Mouse (Mus musculus) hindbrain, embryonic 16.5 days (tissue): ENCODE data around the gene Mcpt1. TPM values are rescaled to one million over a fixed set of nuclear protein-coding genes. Genes with fewer than 3 reads are reported as not detected.
"Not testable (repeated sequence)": the region's sequence is repeated elsewhere in the genome, so short reads cannot be mapped to it uniquely, and the experiment has no call there.

ENCODE experiments used
- ATAC-seq: fragments of 200-750 bp; cut with Nextera tagmentation; 2 replicates; pipeline ENCODE4 v1.8.0; 2017; ENCODE audit warnings: moderate TSS enrichment, moderate library complexity
- H3K27ac ChIP-seq: fragments of 300-500 bp; sonication (generic); 2 replicates; pipeline ENCODE4 v1.5.1; 2014; ENCODE audit warnings: low read depth, mild to moderate bottlenecking, control low read depth, low read length, moderate library complexity
- H3K27me3 ChIP-seq: fragments of 300-500 bp; sonication (generic); replicated peaks from 2 replicates; pipeline ENCODE4 v1.6.1; 2014; ENCODE audit warnings: low read length; ENCODE audit not compliant: control insufficient read depth, insufficient read depth
- H3K36me3 ChIP-seq: fragments of 300-500 bp; sonication (generic); 2 replicates; pipeline ENCODE4 v1.6.1; 2014; ENCODE audit warnings: mild to moderate bottlenecking, low read length, moderate library complexity, mixed read lengths; ENCODE audit not compliant: control insufficient read depth, insufficient read depth
- H3K4me1 ChIP-seq: fragments of 300-500 bp; sonication (generic); 2 replicates; pipeline ENCODE4 v1.6.1; 2014; ENCODE audit warnings: low read depth, low read length; ENCODE audit not compliant: control insufficient read depth, insufficient read depth
- H3K4me2 ChIP-seq: fragments of 300-500 bp; sonication (generic); 2 replicates; pipeline ENCODE4 v1.6.1; 2014; ENCODE audit warnings: mild to moderate bottlenecking, low read length, control low read depth, moderate library complexity
- H3K4me3 ChIP-seq: fragments of 300-500 bp; sonication (generic); 2 replicates; pipeline ENCODE4 v1.5.1; 2014; ENCODE audit warnings: mild to moderate bottlenecking, low read length, control low read depth, moderate library complexity
- H3K9ac ChIP-seq: fragments of 300-500 bp; sonication (generic); 2 replicates; pipeline ENCODE4 v1.6.1; 2014; ENCODE audit warnings: low read depth, mild to moderate bottlenecking, control low read depth, low read length, moderate library complexity
- H3K9me3 ChIP-seq: fragments of 300-500 bp; sonication (generic); 2 replicates; pipeline ENCODE4 v1.6.1; 2014; ENCODE audit warnings: mild to moderate bottlenecking, low read length, moderate library complexity; ENCODE audit not compliant: control insufficient read depth
- WGBS: fragments of 180-500 bp; shearing (Covaris S2); extraction: QIAGEN DNeasy Blood & Tissue Kit; methylation state at CpG from one replicate; pipeline ENCODE4 v1.1.7; 2014; 5-methylcytosine and 5-hydroxymethylcytosine counted together
- polyA plus RNA-seq: library from polyadenylated mRNA; unstranded; fragments of >200 nt; fragmentation: Nextera tagmentation; extraction: Ambion mirVana; gene quantifications from 2 replicates; pipeline ENCODE4 v1.2.1, GENCODE M21; 2015

Gene Mcpt1
- polyA plus RNA-seq, 1 experiment from 2014 or later, result not detected

- Histone ChIP-seq H3K9ac (no peak overlapping the region), H3K27me3 (no peaks in the 10 kb centered on the region), H3K4me3 (no peak overlapping the region), H3K36me3 (no peaks in the 10 kb centered on the region), H3K9me3 (no peaks in the 10 kb centered on the region), H3K4me2 (no peak overlapping the region), H3K27ac (no peak overlapping the region), H3K4me1 (no peaks in the 10 kb centered on the region)
- ATAC-seq, result no peak
- WGBS, result 85% methylated on average over 4 of the region's 4 CpGs
Observed at GRCm38 (mm10) chr14:56057722-56058121, 40.0 kb downstream of the Mcpt1 start.

GRCm38 (mm10) chr14:56062213-56062612, 44.4 kb downstream of the Mcpt1 start, which contains the start of gene Mcpt4:
Gene Mcpt4, minus strand, starts transcription at chr14:56062313.
- H3K27ac ChIP-seq, H3K9ac ChIP-seq, H3K36me3 ChIP-seq, H3K27me3 ChIP-seq, H3K4me1 ChIP-seq, H3K4me3 ChIP-seq, H3K9me3 ChIP-seq, ATAC-seq, H3K4me2 ChIP-seq: not testable (repeated sequence)
- 84% methylated on average over 3 of the region's 3 CpGs for WGBS

Other genes with a start within 250 kb of the Mcpt1 start
- 3.5 and 5.1 TPM in 2 replicates for gene Adcy4, start 233.9 kb upstream of the Mcpt1 start, polyA plus RNA-seq
- gene Ripk3, start 229.1 kb upstream of the Mcpt1 start, polyA plus RNA-seq, result 2.3 and 3.6 TPM in 2 replicates
- gene Nfatc4, start 194.8 kb upstream of the Mcpt1 start, polyA plus RNA-seq, result 6.5 and 11.9 TPM in 2 replicates
- 8.4 and 13.7 TPM in 2 replicates for gene Nynrin, start 164.0 kb upstream of the Mcpt1 start, polyA plus RNA-seq
- 0.35 and 0.56 TPM in 2 replicates for gene Cbln3, start 133.6 kb upstream of the Mcpt1 start, polyA plus RNA-seq
- gene Khnyn, start 133.0 kb upstream of the Mcpt1 start, polyA plus RNA-seq, result 9.1 and 11.4 TPM in 2 replicates
- 163 and 175 TPM in 2 replicates for gene Sdr39u1, start 117.7 kb upstream of the Mcpt1 start, polyA plus RNA-seq
- gene Cma1, start 73.3 kb upstream of the Mcpt1 start, polyA plus RNA-seq, result 2.2 TPM in 1 of 2 replicates, not detected in the other
- gene Cma2, start 67.0 kb upstream of the Mcpt1 start, polyA plus RNA-seq, result not detected in 2 replicates
- gene Mcpt9, start 12.5 kb downstream of the Mcpt1 start, polyA plus RNA-seq, result not detected in 2 replicates
- gene Mcpt2, start 24.1 kb downstream of the Mcpt1 start, polyA plus RNA-seq, result not detected in 2 replicates
- not detected in 2 replicates for gene Mcpt4, start 44.3 kb downstream of the Mcpt1 start, polyA plus RNA-seq
- not detected in 2 replicates for gene Mcpt8, start 67.3 kb downstream of the Mcpt1 start, polyA plus RNA-seq
- 0.31 TPM in 1 of 2 replicates, not detected in the other for gene Ctsg, start 84.6 kb downstream of the Mcpt1 start, polyA plus RNA-seq
- gene Gzme, start 102.7 kb downstream of the Mcpt1 start, polyA plus RNA-seq, result not detected in 2 replicates
- gene Gzmd, start 114.6 kb downstream of the Mcpt1 start, polyA plus RNA-seq, result not detected in 2 replicates
- not detected in 2 replicates for gene Gzmg, start 141.6 kb downstream of the Mcpt1 start, polyA plus RNA-seq
- not detected in 2 replicates for gene Gzmn, start 156.6 kb downstream of the Mcpt1 start, polyA plus RNA-seq
- gene Gzmf, start 193.4 kb downstream of the Mcpt1 start, polyA plus RNA-seq, result not detected in 2 replicates
- gene Gzmc, start 216.7 kb downstream of the Mcpt1 start, polyA plus RNA-seq, result not detected in 2 replicates
- not detected in 2 replicates for gene Gzmb, start 244.3 kb downstream of the Mcpt1 start, polyA plus RNA-seq